In genomic region chr3:53145946-53146345, GRCm38 (mm10) we compare ENCODE assay signal across 10 mouse cellular contexts.
"Had no signal": no experiment of that assay in that cellular context is flagged by ENCODE, and none has a peak within 500 bp of the region (broad histone marks: within the 10 kb centered on the region; RNA-seq: fewer than 3 reads in every experiment).

No protein-coding gene starts in this region.

- DNase-seq: cerebellum, adult 8-10 months; embryo, embryonic 11 days; forebrain, postnatal 0 days; gastrocnemius, adult 2 months; gastrocnemius, postnatal 10 days; gastrocnemius, postnatal 14 days; gastrocnemius, postnatal 25 days; gastrocnemius, postnatal 36 days; heart, adult 18-20 months; heart, adult 2 months had no signal
